Mouse (Mus musculus) gastrocnemius, postnatal 36 days (tissue): ENCODE results near the gene Olfr154. TPM values are rescaled to one million over a fixed set of nuclear protein-coding genes. Genes with fewer than 3 reads are reported as not detected.
"Not testable (repeated sequence)": the region's sequence is repeated elsewhere in the genome, so short reads cannot be mapped to it uniquely, and the experiment has no call there.

Experiments
- DNase-seq, 2 experiments: peaks; one replicate each; pipeline ENCODE4 v3.0.0; 2022
- intact Hi-C: fragments of 180-260 bp; cut with DNase I; formaldehyde crosslinking; loops from one replicate; pipeline ENCODE4 v1.15.1; 2025
- long read RNA-seq, 2 experiments: library from polyadenylated mRNA; stranded (forward); transcript quantifications; one replicate each; pipeline ENCODE4 v2.0.0; 2021
- total RNA-seq, 2 experiments: library from RNA; stranded (reverse); gene quantifications; 2 replicates each; pipeline ENCODE4 v1.2.3; 2021

Gene Olfr154
- total RNA-seq = not detected
- long read RNA-seq, experiment 1 = 0 reads
- long read RNA-seq, experiment 2 = 0 reads

DNA sequence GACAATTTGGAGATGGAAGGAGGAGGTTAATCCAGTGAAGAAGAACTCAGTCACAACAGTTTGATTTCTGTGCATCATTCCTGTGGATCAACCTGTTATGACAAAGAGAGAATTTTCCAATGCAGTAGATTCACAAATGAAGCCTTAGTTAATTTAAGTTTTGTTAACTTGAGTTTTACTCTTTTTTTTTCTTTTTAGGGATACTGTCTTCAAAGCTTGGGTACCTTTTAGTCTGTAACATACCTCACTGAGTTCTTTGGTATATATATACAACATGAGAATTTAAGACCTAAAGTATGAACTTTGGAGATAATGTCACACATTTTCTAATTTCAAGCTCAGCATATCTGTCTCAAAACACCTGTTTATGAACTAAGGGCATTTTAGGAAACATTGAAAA, at the start of gene Olfr154:
Olfr154 (minus strand) TSS at position 101 of the 400 bp plus-strand sequence.
- DNase-seq, intact Hi-C loops: not testable (repeated sequence)

DNA sequence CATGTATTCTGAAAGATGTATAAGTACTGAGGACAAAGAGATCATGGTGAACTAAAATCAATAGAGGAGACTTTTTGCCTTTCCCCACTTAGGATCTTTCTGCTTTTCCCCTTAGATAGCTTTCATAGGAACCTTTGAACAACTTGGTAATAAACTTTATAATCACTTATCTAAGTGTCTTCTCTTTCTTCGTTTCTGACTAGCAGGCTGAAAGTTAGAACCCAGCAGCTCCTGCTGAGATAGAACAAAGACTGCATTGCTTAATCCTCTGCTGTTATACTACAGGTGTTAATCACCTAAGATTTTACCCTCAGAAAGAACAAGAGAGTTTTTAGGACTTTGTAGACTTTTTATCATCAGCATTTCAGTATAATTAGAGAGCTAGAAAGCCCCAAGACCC, 46.9 kb upstream of the Olfr154 start:
- intact Hi-C loops = no loop called here
- DNase-seq = no peak

DNA sequence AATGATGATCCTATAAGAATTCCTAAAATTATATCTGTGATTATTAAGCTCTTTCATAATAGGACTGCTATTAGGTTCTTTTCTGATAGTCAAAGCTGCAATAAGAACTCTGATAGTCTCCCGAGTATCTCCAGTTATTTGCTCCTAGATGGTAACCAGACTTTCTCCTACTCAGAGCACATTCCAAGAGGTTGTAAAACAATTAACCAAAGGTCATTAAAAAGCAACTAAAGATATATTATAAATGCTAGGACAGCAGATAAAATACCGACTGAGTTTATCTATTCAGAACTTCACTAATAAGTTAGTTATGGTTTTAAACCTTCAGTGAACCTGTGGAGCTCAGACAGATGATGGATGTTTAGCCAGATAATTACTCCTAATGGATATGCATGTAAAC, 46.4 kb upstream of the Olfr154 start:
- DNase-seq, intact Hi-C loops: not testable (repeated sequence)

DNA sequence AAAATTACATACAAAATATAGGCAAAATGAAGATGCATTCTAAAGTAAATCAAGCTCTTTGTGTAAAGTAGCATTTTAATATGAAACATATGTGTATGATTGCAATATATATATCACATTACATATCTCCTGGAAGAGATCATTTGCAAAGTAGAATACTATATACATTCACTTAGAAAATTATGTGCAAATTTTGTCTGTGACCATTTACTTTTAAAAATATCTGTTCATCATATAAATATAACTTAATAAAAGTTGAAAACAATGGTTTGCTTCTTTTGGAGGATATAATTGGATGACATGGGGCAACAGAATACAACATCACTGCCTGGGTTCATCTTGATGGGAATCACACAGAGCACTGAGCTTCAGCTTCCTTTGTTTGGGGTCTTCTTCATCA, 24.9 kb upstream of the Olfr154 start, which contains the start of gene Olfr1008:
Olfr1008 (plus strand) TSS at position 301 of the 400 bp plus-strand sequence.
- DNase-seq = no peak
- intact Hi-C loops = no loop called here

DNA sequence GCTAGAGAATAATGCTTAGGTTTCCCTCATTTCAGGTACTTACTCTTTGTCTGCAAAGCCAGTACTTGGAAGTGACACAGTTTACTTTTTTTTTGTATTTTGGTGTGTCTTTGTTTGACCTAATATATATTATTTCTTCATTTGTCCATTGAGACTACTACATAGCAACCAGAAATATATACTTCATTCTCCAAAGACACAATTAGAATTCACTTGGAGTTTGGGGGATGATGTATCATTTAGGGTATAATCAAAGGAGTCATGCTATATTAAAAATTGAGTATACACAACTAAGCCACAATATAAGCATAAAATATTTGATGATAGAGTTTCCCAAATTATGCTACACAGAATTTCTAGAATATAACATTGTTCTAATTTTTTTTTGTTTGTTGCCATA, 14.4 kb upstream of the Olfr154 start, which contains the start of gene Olfr1006:
Olfr1006 (minus strand) TSS at position 101 of the 400 bp plus-strand sequence.
- intact Hi-C loops = no loop called here
- DNase-seq = no peak

DNA sequence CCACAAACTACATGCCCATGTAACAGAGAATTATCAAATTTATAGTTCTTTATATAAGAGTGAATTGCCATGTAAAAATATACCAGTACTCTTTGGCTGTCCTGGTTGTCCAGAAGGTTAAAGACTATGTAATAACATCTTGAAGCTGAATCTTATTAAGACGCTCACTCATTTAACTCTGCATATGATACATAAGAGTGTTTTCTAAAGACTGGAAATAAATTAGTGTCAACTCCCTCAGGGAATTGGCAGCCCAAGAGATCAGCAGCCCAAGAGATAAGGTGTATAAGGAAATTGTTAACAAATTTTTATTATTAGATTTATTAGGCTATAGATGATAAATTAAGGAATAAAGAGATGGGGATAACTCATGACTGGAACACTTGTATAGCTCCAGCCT, 13.7 kb downstream of the Olfr154 start, which contains the start of gene Olfr1002:
Olfr1002 (minus strand) TSS at position 101 of the 400 bp plus-strand sequence.
- intact Hi-C loops = no loop called here
- DNase-seq = no peak

Other genes with a start within 250 kb of the Olfr154 start
- not detected for gene Olfr993, start 249.6 kb downstream of the Olfr154 start, total RNA-seq
- not detected for gene Olfr994, start 228.0 kb downstream of the Olfr154 start, total RNA-seq
- not detected for gene Olfr995, start 220.8 kb downstream of the Olfr154 start, total RNA-seq
- gene 4833423E24Rik, start 145.4 kb downstream of the Olfr154 start, total RNA-seq = not detected
- gene Olfr996, start 85.2 kb downstream of the Olfr154 start, total RNA-seq = not detected
- not detected for gene Olfr998, start 75.5 kb downstream of the Olfr154 start, total RNA-seq
- gene Olfr1000, start 52.6 kb downstream of the Olfr154 start, total RNA-seq = not detected
- not detected for gene Olfr1002, start 13.8 kb downstream of the Olfr154 start, total RNA-seq
- gene Olfr1006, start 14.3 kb upstream of the Olfr154 start, total RNA-seq = not detected
- gene Olfr1008, start 25.0 kb upstream of the Olfr154 start, total RNA-seq = not detected
- not detected for gene Olfr1009, start 51.0 kb upstream of the Olfr154 start, total RNA-seq
- gene Olfr1012, start 98.3 kb upstream of the Olfr154 start, total RNA-seq = not detected
- gene Olfr1013, start 102.6 kb upstream of the Olfr154 start, total RNA-seq = not detected
- gene Olfr1014, start 108.3 kb upstream of the Olfr154 start, total RNA-seq = not detected
- not detected for gene Olfr1015, start 117.6 kb upstream of the Olfr154 start, total RNA-seq
- not detected for gene Olfr1016, start 138.1 kb upstream of the Olfr154 start, total RNA-seq
- not detected for gene Olfr1018, start 154.0 kb upstream of the Olfr154 start, total RNA-seq
- not detected for gene Olfr1019, start 181.0 kb upstream of the Olfr154 start, total RNA-seq
- gene Olfr1020, start 182.6 kb upstream of the Olfr154 start, total RNA-seq = not detected
- not detected for gene Olfr1022, start 204.1 kb upstream of the Olfr154 start, total RNA-seq
- not detected for gene Olfr1023, start 221.2 kb upstream of the Olfr154 start, total RNA-seq
- not detected for gene Olfr1024, start 240.6 kb upstream of the Olfr154 start, total RNA-seq